Mouse (Mus musculus) lung, embryonic 15.5 days (tissue): ENCODE measurements around the gene Slc22a18. TPM values are rescaled to one million over a fixed set of nuclear protein-coding genes. Genes with fewer than 3 reads are reported as not detected.

Experiments
- ATAC-seq: fragments of 200-750 bp; cut with Nextera tagmentation; 2 replicates; pipeline ENCODE4 v1.8.0; 2017; ENCODE audit warnings: moderate number of reproducible peaks, borderline replicate concordance; ENCODE audit not compliant: low FRiP score, low TSS enrichment; ENCODE audit errors: extremely low read depth
- H3K27ac ChIP-seq: fragments of 300-500 bp; sonication (generic); 2 replicates; pipeline ENCODE4 v1.5.1; 2015; ENCODE audit warnings: moderate library complexity, mild to moderate bottlenecking, inconsistent platforms
- H3K27me3 ChIP-seq: fragments of 300-500 bp; sonication (generic); 2 replicates; pipeline ENCODE4 v1.6.1; 2015; ENCODE audit warnings: inconsistent platforms
- H3K36me3 ChIP-seq: fragments of 300-500 bp; sonication (generic); 2 replicates; pipeline ENCODE4 v1.6.1; 2015; ENCODE audit warnings: inconsistent platforms
- H3K4me1 ChIP-seq: fragments of 300-500 bp; sonication (generic); 2 replicates; pipeline ENCODE4 v1.6.1; 2015; ENCODE audit warnings: inconsistent platforms
- H3K4me2 ChIP-seq: fragments of 300-500 bp; sonication (generic); 2 replicates; pipeline ENCODE4 v1.6.1; 2015; ENCODE audit warnings: inconsistent platforms, mild to moderate bottlenecking, moderate library complexity
- H3K4me3 ChIP-seq: fragments of 300-500 bp; sonication (generic); 2 replicates; pipeline ENCODE4 v1.5.1; 2015; ENCODE audit warnings: mild to moderate bottlenecking, inconsistent platforms
- H3K9ac ChIP-seq: fragments of 300-500 bp; sonication (generic); 2 replicates; pipeline ENCODE4 v1.6.1; 2015; ENCODE audit warnings: inconsistent platforms
- H3K9me3 ChIP-seq: fragments of 300-500 bp; sonication (generic); 2 replicates; pipeline ENCODE4 v1.6.1; 2016; ENCODE audit warnings: inconsistent platforms
- WGBS: fragments of 180-500 bp; shearing (Covaris S2); methylation state at CpG from one replicate; pipeline ENCODE4 v1.1.7; 2015; 5-methylcytosine and 5-hydroxymethylcytosine counted together
- polyA plus RNA-seq: library from polyadenylated mRNA; unstranded; fragments of >200 nt; fragmentation: Nextera tagmentation; extraction: Ambion mirVana; gene quantifications from 2 replicates; pipeline ENCODE4 v1.2.1, GENCODE M21; 2015

The Slc22a18 gene
- polyA plus RNA-seq, 1 experiment from 2014 or later = 1.9 TPM

GRCm38 (mm10) chr7:143464811-143465560 lies 8.6 kb upstream of the Slc22a18 start:
- Histone ChIP-seq H3K9ac (peak overlapping the region; percentile 27), H3K4me1 (peaks cover 36% of the 10 kb centered on the region), H3K4me3 (peak overlapping the region; percentile 34), H3K36me3 (no peaks in the 10 kb centered on the region), H3K4me2 (peak overlapping the region; percentile 77), H3K27me3 (0 out of 2 replicates have a peak, but pooled peaks cover 4% of the 10 kb centered on the region), H3K9me3 (peaks cover 10% of the 10 kb centered on the region; the same call in 1 of the 2 replicates), H3K27ac (peak overlapping the region; percentile 74)
- WGBS = 13% methylated on average over 56 of the region's 56 CpGs
- ATAC-seq = peak; percentile 29

DNA sequence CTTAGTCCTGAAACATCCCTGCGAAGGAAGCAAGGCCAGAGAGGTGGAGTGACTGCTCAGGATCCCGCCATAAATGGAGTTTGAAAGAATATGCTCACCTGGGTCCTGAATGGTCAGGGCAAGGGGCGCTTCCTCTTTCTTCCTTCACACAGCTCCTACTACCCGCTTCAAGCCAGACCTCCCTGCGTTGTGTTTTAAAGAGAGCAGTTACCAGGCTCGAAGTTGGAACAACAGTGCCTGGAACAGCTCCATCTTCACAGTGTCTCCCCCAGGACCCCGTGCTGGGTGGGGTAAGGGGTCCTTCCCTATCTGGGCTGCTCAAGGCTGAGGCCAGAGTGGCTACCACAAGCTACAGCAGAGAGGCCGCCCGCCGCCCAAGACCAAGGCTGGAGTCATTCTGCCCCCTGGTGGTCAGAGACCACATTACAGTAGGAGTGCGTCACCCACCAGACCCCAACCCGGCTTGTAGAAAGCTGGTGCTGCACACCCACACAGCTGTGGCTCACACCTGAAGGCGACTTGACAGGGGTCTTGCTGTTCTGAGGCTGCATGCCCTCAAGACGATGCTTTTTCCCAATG lies 7.3 kb upstream of the Slc22a18 start:
- H3K27me3 ChIP-seq = 0 out of 2 replicates have a peak, but pooled peaks cover 4% of the 10 kb centered on the region
- H3K36me3 ChIP-seq = no peaks in the 10 kb centered on the region
- no peak overlapping the region for H3K9ac ChIP-seq
- H3K4me1 ChIP-seq = peaks cover 36% of the 10 kb centered on the region
- no peaks in the 10 kb centered on the region for H3K9me3 ChIP-seq
- no peak overlapping the region for H3K4me2 ChIP-seq
- H3K27ac ChIP-seq = no peak overlapping the region
- 0 out of 2 replicates have a peak, but pooled peaks have one; percentile 13 for ATAC-seq
- no peak overlapping the region for H3K4me3 ChIP-seq
- 30% methylated on average over 14 of the region's 14 CpGs for WGBS

DNA sequence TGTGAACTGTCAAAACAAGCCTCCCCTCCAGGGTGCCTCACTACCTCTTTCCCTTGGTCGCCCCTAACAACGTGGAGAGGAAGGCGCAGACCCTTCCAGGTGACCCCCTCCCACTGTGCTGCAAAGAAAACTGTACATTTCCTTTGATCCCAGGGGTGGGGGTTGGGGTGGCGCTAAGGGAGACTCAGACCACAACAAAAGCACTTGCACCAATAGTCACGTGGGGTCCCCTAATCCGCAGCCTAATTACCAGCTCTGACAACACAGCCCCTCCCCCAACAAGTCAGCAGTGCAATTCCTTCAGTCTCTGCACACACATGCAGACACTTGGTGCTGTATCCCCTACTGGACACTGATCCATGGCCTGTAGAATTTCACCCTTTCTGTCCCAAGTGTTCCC lies 5.8 kb upstream of the Slc22a18 start:
- H3K27me3 ChIP-seq = 0 out of 2 replicates have a peak, but pooled peaks cover 4% of the 10 kb centered on the region
- H3K4me3 ChIP-seq = no peak overlapping the region
- H3K9me3 ChIP-seq = no peaks in the 10 kb centered on the region
- 14% methylated on average over 6 of the region's 6 CpGs for WGBS
- H3K36me3 ChIP-seq = no peaks in the 10 kb centered on the region
- no peak for ATAC-seq
- no peak overlapping the region for H3K4me2 ChIP-seq
- H3K27ac ChIP-seq = no peak overlapping the region
- H3K9ac ChIP-seq = no peak overlapping the region
- H3K4me1 ChIP-seq = peaks cover 24% of the 10 kb centered on the region

GRCm38 (mm10) chr7:143469946-143470345 lies 3.6 kb upstream of the Slc22a18 start:
- Histone ChIP-seq H3K27me3 (0 out of 2 replicates have a peak, but pooled peaks cover 1% of the 10 kb centered on the region), H3K36me3 (no peaks in the 10 kb centered on the region), H3K9ac (no peak overlapping the region), H3K27ac (no peak overlapping the region; the same call in 1 of the 2 replicates), H3K4me3 (no peak overlapping the region), H3K4me2 (no peak overlapping the region), H3K9me3 (no peaks in the 10 kb centered on the region), H3K4me1 (peaks cover 13% of the 10 kb centered on the region)
- no peak for ATAC-seq
- 9% methylated on average over 8 of the region's 8 CpGs for WGBS

DNA sequence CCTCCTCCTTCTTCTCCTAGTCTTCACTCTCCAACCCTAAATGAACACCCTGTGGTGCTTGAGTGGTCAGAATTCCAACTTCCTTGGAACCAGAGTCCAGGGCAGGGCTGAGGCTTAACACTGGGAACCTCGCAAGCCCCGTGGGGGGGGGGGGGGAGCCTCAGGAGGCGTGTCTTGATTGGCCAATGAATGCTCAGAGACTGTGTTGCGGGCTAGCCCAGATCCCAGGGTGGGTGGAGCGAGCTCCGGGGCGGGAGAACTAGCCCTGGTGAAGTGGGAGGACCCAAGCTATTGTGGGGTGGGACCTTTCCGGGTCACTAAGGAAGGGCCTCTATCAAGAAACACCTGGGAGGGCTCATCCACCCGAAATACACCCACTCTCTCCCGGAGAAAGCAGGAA lies 1.3 kb downstream of the Slc22a18 start:
- 33% methylated on average over 10 of the region's 10 CpGs for WGBS
- Histone ChIP-seq H3K9ac (no peak overlapping the region), H3K9me3 (no peaks in the 10 kb centered on the region), H3K36me3 (no peaks in the 10 kb centered on the region), H3K4me1 (0 out of 2 replicates have a peak, but pooled peaks cover 8% of the 10 kb centered on the region), H3K4me3 (no peak overlapping the region), H3K4me2 (no peak overlapping the region), H3K27ac (no peak overlapping the region), H3K27me3 (no peaks in the 10 kb centered on the region; the same call in 1 of the 2 replicates)
- ATAC-seq = no peak

- H3K27me3 ChIP-seq = no peaks in the 10 kb centered on the region; the same call in 1 of the 2 replicates
- no peak overlapping the region for H3K4me2 ChIP-seq
- no peak overlapping the region for H3K9ac ChIP-seq
- 0 out of 2 replicates have a peak, but pooled peaks cover 8% of the 10 kb centered on the region for H3K4me1 ChIP-seq
- no peak overlapping the region for H3K27ac ChIP-seq
- 57% methylated on average over 11 of the region's 11 CpGs for WGBS
- no peaks in the 10 kb centered on the region for H3K36me3 ChIP-seq
- H3K4me3 ChIP-seq = no peak overlapping the region
- no peaks in the 10 kb centered on the region for H3K9me3 ChIP-seq
- ATAC-seq = no peak
Observed at GRCm38 (mm10) chr7:143475876-143476275, 2.3 kb downstream of the Slc22a18 start.

GRCm38 (mm10) chr7:143476702-143477335 lies 3.3 kb downstream of the Slc22a18 start:
- WGBS = 76% methylated on average over 3 of the region's 3 CpGs

GRCm38 (mm10) chr7:143477800-143478199 lies 4.3 kb downstream of the Slc22a18 start:
- Histone ChIP-seq H3K4me3 (no peak overlapping the region), H3K4me1 (0 out of 2 replicates have a peak, but pooled peaks cover 8% of the 10 kb centered on the region), H3K27ac (no peak overlapping the region), H3K4me2 (no peak overlapping the region), H3K36me3 (no peaks in the 10 kb centered on the region), H3K9ac (no peak overlapping the region), H3K27me3 (no peaks in the 10 kb centered on the region; the same call in 1 of the 2 replicates), H3K9me3 (no peaks in the 10 kb centered on the region)
- 75% methylated on average over 5 of the region's 5 CpGs for WGBS
- no peak for ATAC-seq

More at GRCm38 (mm10) chr7:143476702-143477335, 3.3 kb downstream of the Slc22a18 start:
- Histone ChIP-seq H3K36me3 (no peaks in the 10 kb centered on the region), H3K4me3 (no peak overlapping the region), H3K27ac (no peak overlapping the region), H3K9ac (no peak overlapping the region), H3K4me1 (0 out of 2 replicates have a peak, but pooled peaks cover 8% of the 10 kb centered on the region), H3K27me3 (no peaks in the 10 kb centered on the region; the same call in 1 of the 2 replicates), H3K4me2 (no peak overlapping the region), H3K9me3 (no peaks in the 10 kb centered on the region)
- ATAC-seq = no peak

DNA sequence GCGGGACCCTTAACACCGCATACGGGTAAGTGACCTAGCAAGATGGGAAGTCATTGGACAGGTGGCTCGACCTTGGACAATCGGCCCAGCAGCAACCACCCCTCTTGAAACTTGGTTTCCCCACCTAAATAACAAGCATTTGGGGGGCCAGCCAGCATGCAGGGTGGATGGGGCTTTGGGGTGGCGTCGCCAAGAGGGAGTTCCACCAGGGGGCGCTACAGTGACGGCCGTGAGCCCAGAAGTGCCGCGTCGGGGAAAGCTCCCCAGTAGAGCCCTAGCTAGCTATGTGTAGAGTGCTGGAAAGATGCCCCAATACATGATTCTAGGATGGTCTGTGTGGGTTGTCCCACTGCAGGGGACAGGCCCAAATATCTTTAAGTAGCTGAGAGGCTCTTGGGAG lies 7.0 kb downstream of the Slc22a18 start:
- Histone ChIP-seq H3K4me2 (no peak overlapping the region), H3K9me3 (no peaks in the 10 kb centered on the region), H3K4me1 (no peaks in the 10 kb centered on the region), H3K4me3 (no peak overlapping the region), H3K27ac (no peak overlapping the region), H3K27me3 (no peaks in the 10 kb centered on the region; the same call in 1 of the 2 replicates), H3K36me3 (no peaks in the 10 kb centered on the region), H3K9ac (no peak overlapping the region)
- no peak for ATAC-seq
- WGBS = 27% methylated on average over 13 of the region's 13 CpGs

- Histone ChIP-seq H3K27ac (no peak overlapping the region), H3K4me3 (no peak overlapping the region), H3K27me3 (no peaks in the 10 kb centered on the region; the same call in 1 of the 2 replicates), H3K4me2 (no peak overlapping the region), H3K9ac (no peak overlapping the region), H3K4me1 (no peaks in the 10 kb centered on the region), H3K36me3 (no peaks in the 10 kb centered on the region), H3K9me3 (no peaks in the 10 kb centered on the region)
- WGBS = 36% methylated on average over 5 of the region's 5 CpGs
- no peak for ATAC-seq
Observed at GRCm38 (mm10) chr7:143481806-143482387, 8.4 kb downstream of the Slc22a18 start.

DNA sequence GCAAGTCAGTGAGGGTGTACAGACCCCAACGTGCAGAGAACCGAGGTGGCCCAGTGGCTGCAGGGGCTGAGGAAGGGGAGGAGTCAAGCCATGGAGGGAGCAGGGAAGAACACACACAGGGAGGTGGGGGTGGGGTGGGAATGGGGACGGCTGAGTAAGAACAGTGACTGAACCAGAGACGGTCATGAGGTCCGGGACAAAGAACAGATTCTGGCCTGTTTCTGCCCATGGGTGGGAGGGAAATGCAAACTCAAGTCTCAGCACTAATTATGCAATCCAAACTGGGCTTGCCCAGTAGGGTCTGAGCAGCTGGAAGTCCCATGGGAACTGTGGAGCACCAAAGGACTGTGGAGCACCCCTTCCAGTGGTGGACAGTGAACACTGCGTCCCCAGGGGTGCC lies 9.0 kb downstream of the Slc22a18 start:
- H3K9me3 ChIP-seq = no peaks in the 10 kb centered on the region
- WGBS = 10% methylated on average over 6 of the region's 6 CpGs
- H3K27ac ChIP-seq = no peak overlapping the region
- H3K4me2 ChIP-seq = no peak overlapping the region
- no peaks in the 10 kb centered on the region for H3K36me3 ChIP-seq
- no peaks in the 10 kb centered on the region; the same call in 1 of the 2 replicates for H3K27me3 ChIP-seq
- no peak for ATAC-seq
- no peak overlapping the region for H3K4me3 ChIP-seq
- no peaks in the 10 kb centered on the region for H3K4me1 ChIP-seq
- no peak overlapping the region for H3K9ac ChIP-seq
